Mouse (Mus musculus) neutrophil, adult 83 days (primary cell): ENCODE measurements around the gene Omp. TPM values are rescaled to one million over a fixed set of nuclear protein-coding genes. Genes with fewer than 3 reads are reported as not detected.

Experiments
- total RNA-seq, 2 experiments: library from RNA; stranded (reverse); gene quantifications; one replicate each; pipeline ENCODE4 v1.2.4; 2023

Omp gene
- under 1 TPM; 0.18 to 0.26 TPM for total RNA-seq

GRCm38 (mm10) chr7:98145402-98145801 lies at the start of gene Omp:
Gene Omp, minus strand, starts transcription at chr7:98145502.

GRCm38 (mm10) chr7:98177929-98178559 lies 32.7 kb upstream of the Omp start, which contains the start of gene Capn5:
Gene Capn5, minus strand, starts transcription at chr7:98178274.

DNA sequence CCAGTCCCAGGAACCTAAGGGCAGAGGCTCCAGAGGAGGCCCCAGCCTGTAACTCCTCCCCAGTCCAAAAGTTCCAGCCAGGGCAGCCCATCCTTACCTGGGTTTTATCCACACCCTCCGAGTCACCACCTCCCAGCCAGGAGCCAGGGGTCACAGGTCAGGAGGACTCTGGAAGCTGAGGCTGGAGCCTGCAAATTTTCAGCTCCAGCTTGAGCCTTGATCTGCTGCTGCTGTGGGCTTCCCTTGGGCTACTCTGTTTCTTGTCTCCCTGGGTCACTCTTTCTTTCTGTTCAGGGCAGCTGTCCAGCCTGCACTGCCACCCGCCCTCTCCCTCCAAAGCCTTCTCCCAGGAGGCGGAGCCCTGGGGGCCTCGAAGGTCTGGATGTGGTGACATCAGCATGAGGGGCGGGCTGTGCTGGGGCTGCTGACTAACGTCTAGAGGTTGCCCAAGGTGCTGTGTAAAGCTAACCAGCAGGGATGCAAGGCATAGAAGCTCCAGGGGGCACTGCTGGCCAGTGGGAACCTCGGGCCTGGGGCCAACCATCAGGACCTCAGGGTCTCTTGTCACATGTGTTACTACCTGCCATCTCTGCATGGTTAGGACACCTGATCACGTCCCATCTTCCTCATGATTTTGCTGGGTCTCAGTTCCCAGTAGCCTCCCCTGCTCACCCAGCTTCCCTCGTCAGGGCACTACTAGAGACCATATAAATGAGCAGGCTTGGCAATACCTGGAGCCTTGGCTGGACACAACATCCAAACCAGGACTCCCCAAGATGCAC lies 25.9 kb downstream of the Omp start, which contains the start of gene Myo7a:
Gene Myo7a, minus strand, starts transcription at position 346 of the 782 bp plus-strand sequence.

Other genes with a start within 250 kb of the Omp start
- gene Gdpd4, start 225.5 kb downstream of the Omp start, total RNA-seq = not detected
- 10 to 100 TPM; 13.8 to 16.0 TPM for gene Myo7a, start 26.0 kb downstream of the Omp start, total RNA-seq
- 1 to 10 TPM; 1.8 to 3.4 TPM for gene Capn5, start 32.8 kb upstream of the Omp start, total RNA-seq
- gene B3gnt6, start 54.0 kb upstream of the Omp start, total RNA-seq = not detected
- gene Acer3, start 175.7 kb upstream of the Omp start, total RNA-seq = 10 to 100 TPM; 30.8 to 39.3 TPM
- under 1 TPM in 1 of 2 experiments, not detected in 1; 0.20 TPM for gene Tsku, start 215.8 kb upstream of the Omp start, total RNA-seq